Mouse (Mus musculus): ENCODE measurements at regions not wholly inside any gene's neighbourhood (a gene's known extent, or its start where the extent isn't known, plus 50 kb on each side); places are given as distances from the start of the nearest gene placed in this dataset.

DNA sequence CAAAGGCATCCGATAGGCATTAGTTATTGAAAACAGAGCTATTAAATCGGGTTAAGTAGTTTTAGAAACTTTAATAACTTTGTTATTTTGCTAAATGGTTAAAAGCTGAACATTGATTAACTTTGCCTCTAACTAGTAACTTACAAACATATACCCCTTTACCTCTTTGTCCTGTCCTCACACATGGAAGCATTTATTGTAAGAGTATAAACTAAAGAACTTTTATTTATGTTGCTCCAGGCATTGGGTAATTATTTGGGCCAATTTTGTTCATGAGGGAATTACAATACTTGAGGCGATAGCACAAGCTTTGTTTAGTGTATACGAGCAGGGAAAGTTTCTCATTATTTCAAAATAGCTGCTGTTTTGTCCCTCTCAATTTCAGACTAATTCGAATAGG, 328.4 kb upstream of the Gm9008 start:
- no peak for DNase-seq

DNA sequence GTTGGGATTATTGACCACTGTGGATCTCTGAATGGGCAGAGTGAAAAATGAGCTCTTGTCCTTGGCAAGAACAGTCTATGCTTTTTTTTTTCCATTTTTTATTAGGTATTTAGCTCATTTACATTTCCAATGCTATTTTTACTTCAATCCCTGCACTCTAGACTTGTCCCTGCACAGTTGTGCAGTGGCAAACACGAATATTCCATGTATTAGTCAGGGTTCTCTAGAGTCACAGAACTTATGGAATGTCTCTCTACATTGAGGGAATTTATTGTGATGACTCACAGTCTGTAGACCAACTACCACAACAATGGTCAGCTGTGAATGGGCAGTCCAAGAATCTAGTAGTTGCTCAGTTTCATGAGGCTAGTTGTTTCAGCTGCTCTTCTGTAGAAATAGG, 305.4 kb upstream of the Gm9008 start:
- DNase-seq = no peak

DNA sequence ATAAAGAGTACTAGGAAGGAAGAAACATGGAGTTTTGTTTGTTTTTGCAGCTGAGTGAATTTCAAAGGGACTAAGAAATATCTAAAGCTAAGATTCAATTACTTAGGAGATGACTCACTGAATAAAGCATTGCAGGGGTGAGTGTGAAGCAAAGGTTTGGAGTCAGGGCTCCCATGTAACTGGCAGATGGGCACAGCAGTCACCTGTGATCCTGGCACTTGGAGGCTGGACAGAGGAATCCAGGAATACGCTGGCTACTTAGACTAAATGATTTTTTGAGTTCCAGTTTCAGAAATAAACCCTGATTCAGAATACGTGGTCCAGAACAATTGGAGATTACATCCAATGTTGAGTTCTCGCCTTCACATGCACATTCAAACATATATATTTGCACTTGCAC, 282.6 kb upstream of the Gm9008 start:
- peak; percentile 52 to 61 for DNase-seq

DNA sequence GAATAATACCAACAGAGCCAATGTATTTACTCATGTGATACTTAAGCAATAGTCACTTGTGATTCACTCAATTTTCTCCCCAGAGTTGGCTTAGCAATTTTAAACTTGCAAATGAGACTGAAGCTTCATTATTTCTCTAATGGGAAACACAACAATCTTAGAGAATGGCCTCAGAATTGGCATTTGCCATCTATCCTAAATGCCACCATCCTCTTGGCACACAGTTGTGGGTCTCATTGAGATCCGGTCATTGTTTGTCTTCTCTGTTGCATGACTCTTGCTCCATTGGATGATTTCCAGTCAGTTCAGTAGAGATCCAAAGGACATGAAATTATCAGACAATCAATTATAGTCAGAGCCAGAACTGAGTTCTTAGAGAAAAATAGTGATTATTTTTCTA, 280.6 kb upstream of the Gm9008 start:
- DNase-seq = no peak

DNA sequence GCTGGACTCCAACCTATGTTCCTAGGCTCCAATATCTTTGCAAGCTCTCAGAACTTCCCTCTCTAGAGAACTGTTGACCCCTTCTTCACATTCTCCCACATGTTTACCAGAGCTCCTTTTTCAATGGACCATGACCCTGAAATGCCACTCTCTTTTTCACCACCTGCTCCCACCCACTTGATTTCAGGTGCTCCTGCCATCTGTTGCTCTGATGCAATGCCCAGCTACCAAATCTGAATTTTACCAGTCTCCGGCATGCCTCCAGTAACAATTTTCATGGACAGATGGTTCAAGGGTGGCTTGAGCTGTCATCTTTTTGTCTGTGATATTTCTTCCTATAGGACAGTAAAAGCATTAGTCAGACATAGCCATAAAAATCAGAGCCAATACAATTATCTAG, 279.5 kb upstream of the Gm9008 start:
- peak; percentile 59 to 61 for DNase-seq

DNA sequence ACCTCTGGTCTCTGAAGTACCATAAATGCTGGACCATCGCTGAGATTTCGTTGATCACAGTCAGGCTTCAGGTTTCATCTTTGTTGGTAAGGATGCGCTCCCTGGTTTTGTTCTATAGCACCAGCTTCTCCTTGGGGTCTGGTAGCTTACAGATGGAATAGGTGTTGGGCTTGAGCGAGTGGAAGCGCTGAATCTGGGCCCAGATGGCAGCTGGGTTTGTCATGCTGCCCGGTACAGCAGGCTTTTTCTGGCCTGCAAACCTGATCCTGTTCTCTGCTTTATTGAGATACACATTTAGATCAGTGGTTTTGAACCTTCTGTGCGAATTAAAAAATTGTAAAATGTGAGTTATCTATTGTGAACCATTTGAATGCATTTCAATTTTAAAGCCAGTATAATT, 266.3 kb upstream of the Gm9008 start:
- peak in 1 of 2 experiments; percentile 17 for DNase-seq

DNA sequence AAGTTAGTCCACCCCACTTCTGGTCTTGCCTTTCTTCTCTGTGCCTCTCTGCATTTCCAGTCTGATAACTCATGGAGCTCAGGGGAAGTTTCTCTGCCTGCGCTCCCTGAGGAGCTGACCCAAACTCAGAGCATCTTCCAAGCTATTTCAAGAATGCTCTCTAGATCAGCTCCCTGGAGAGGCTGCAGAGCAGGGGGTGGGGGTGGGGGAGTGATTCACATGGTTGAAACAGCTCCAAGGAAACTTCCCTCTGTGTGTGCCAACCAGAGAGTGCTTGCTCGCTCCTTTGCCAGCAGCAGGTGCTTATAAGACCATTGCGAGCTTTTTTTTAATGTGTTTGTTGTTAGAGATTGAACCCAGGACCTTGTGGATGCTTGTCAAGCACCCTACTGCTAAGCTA, 257.3 kb upstream of the Gm9008 start:
- DNase-seq = no peak
